Mouse (Mus musculus): ENCODE measurements around the gene Rpl36a-ps1. TPM values are rescaled to one million over a fixed set of nuclear protein-coding genes. Genes with fewer than 3 reads are reported as not detected.

Rpl36a-ps1 gene
- polyA plus RNA-seq, 1 experiment from 2014 or later, result 2.2 TPM

DNA sequence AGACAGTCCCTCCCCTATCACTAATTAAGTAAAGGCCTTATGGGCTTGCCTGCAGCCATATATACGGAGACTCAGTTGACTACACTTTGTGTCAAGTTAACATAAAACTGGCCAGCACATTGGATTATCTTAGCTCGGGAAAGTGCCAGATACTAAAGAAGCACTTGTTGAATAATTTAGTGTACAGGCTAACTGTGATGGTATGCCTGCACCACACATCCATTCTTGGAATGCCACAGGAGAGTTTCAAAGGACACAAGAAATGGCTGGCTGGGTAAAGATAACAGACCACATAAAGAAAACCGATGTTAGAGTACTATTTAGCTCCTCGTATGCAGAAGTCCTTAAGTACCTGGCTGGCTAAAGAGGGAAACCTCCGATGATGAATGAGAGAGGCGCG lies 24.6 kb upstream of the Rpl36a-ps1 start:
- H3K4me2 ChIP-seq, result no peak overlapping the region
- ATAC-seq (ENCODE audit: low FRiP score), result no peak
- no peaks in the 10 kb centered on the region for H3K27me3 ChIP-seq

DNA sequence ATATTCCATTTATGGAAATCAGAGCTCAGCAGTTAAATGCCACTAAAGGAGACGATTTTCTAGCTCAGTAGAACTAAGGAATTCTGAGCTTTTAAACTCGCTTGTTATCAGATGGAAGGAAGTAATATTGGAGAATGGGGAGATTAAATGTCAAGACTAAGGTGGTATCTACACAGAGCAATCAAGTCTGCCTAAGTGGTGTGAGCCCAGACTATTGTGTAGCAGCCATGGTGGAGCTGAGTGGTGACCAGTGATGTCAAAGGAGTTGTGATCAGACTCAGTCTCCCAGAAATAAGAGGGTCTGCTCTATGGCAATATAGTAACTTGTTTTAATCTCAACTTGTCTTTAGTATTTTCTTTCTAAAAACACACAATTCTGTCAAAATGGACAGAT lies 16.8 kb upstream of the Rpl36a-ps1 start:
- Histone ChIP-seq H3K27me3 (no peaks in the 10 kb centered on the region), H3K4me1 (no peaks in the 10 kb centered on the region), H3K36me3 (replicated peaks) (no peaks in the 10 kb centered on the region), H3K4me3 (replicated peaks) (no peak overlapping the region), H3K9ac (no peak overlapping the region), H3K9me3 (no peaks in the 10 kb centered on the region), H3K27ac (no peak overlapping the region), H3K4me2 (no peak overlapping the region)
- no peak for ATAC-seq (ENCODE audit: low FRiP score)
- 77% methylated on average over 2 of the region's 2 CpGs for WGBS

More for the DNA sequence above, 24.6 kb upstream of the Rpl36a-ps1 start:
- H3K9ac ChIP-seq, result no peak overlapping the region
- H3K4me1 ChIP-seq, result no peaks in the 10 kb centered on the region
- no peaks in the 10 kb centered on the region for H3K9me3 ChIP-seq
- WGBS, result 80% methylated on average over 7 of the region's 7 CpGs
- H3K27ac ChIP-seq, result no peak overlapping the region
- H3K4me3 ChIP-seq (replicated peaks), result no peak overlapping the region
- no peaks in the 10 kb centered on the region for H3K36me3 ChIP-seq (replicated peaks)

- no peak overlapping the region for H3K4me2 ChIP-seq
- ATAC-seq (ENCODE audit: low FRiP score), result no peak
- H3K4me3 ChIP-seq (replicated peaks), result no peak overlapping the region
- no peaks in the 10 kb centered on the region for H3K36me3 ChIP-seq (replicated peaks)
- no peaks in the 10 kb centered on the region for H3K27me3 ChIP-seq
- no peak overlapping the region for H3K27ac ChIP-seq
- no peak overlapping the region for H3K9ac ChIP-seq
- H3K9me3 ChIP-seq, result no peaks in the 10 kb centered on the region
- 82% methylated on average over 8 of the region's 8 CpGs for WGBS
- no peaks in the 10 kb centered on the region for H3K4me1 ChIP-seq
Observed at GRCm38 (mm10) chr14:99010224-99010919, 16.3 kb upstream of the Rpl36a-ps1 start.

GRCm38 (mm10) chr14:98992482-98992881 lies 1.6 kb downstream of the Rpl36a-ps1 start:
- ATAC-seq (ENCODE audit: low FRiP score), result no peak
- Histone ChIP-seq H3K9me3 (no peaks in the 10 kb centered on the region), H3K4me3 (replicated peaks) (no peak overlapping the region)

DNA sequence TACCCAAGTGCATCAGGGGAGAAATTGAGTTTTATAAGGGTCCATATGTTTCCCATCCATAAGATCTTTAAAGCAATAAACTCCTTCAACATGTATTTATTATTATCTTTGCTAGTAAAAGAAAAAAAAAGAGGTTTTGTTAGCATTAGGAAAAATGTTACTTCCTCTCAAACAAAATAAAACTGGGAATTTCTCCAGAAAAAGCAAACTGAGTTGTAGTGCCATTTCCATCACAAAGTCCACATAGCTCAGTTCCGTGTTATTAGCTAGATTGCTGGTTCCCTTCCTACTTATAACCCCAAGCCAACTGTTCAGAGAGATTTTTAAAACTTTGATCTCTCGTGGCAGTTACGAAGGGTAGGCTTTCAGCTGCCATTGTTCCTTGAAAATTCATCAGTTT lies 3.5 kb downstream of the Rpl36a-ps1 start:
- Histone ChIP-seq H3K4me2 (no peak overlapping the region), H3K4me3 (replicated peaks) (no peak overlapping the region), H3K36me3 (replicated peaks) (no peaks in the 10 kb centered on the region), H3K27me3 (no peaks in the 10 kb centered on the region), H3K9me3 (no peaks in the 10 kb centered on the region), H3K4me1 (no peaks in the 10 kb centered on the region), H3K9ac (no peak overlapping the region), H3K27ac (no peak overlapping the region)
- WGBS, result 76% methylated on average over 3 of the region's 3 CpGs
- ATAC-seq (ENCODE audit: low FRiP score), result no peak

More at GRCm38 (mm10) chr14:98992482-98992881, 1.6 kb downstream of the Rpl36a-ps1 start:
- H3K4me2 ChIP-seq, result no peak overlapping the region
- no peaks in the 10 kb centered on the region for H3K4me1 ChIP-seq
- no peaks in the 10 kb centered on the region for H3K36me3 ChIP-seq (replicated peaks)
- H3K27me3 ChIP-seq, result no peaks in the 10 kb centered on the region
- 87% methylated on average over 2 of the region's 2 CpGs for WGBS
- H3K27ac ChIP-seq, result no peak overlapping the region
- no peak overlapping the region for H3K9ac ChIP-seq

GRCm38 (mm10) chr14:98989818-98990217 lies 4.3 kb downstream of the Rpl36a-ps1 start:
- Histone ChIP-seq H3K4me2 (no peak overlapping the region), H3K27me3 (no peaks in the 10 kb centered on the region), H3K9ac (no peak overlapping the region), H3K4me1 (no peaks in the 10 kb centered on the region), H3K36me3 (replicated peaks) (no peaks in the 10 kb centered on the region), H3K27ac (no peak overlapping the region), H3K4me3 (replicated peaks) (no peak overlapping the region), H3K9me3 (no peaks in the 10 kb centered on the region)
- 49% methylated on average over 3 of the region's 3 CpGs for WGBS
- ATAC-seq (ENCODE audit: low FRiP score), result no peak

DNA sequence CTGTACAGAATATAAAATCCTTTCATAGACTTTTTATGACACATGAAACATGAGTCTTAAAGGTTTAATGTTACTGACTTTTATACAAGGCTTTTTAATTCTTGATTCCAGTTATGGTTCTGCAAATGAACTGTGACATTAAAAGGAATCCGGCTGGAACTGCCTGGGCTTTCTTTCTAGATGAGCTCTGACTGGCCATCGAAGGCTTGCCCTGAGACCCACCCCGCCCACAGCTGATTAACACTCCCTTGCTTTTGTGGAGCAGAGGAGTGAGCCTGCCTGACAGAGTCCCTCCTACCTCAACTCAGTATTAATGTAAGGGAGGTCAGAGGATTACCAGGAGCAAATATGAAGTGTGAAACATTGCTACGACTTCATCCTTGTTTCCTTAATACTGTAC lies 22.2 kb downstream of the Rpl36a-ps1 start:
- 28% methylated on average over 4 of the region's 4 CpGs for WGBS
- Histone ChIP-seq H3K27me3 (no peaks in the 10 kb centered on the region), H3K4me2 (no peak overlapping the region), H3K27ac (no peak overlapping the region), H3K4me3 (replicated peaks) (no peak overlapping the region), H3K4me1 (0 out of 2 replicates have a peak, but pooled peaks cover 7% of the 10 kb centered on the region), H3K9me3 (no peaks in the 10 kb centered on the region), H3K9ac (no peak overlapping the region), H3K36me3 (replicated peaks) (no peaks in the 10 kb centered on the region)
- no peak for ATAC-seq (ENCODE audit: low FRiP score)

DNA sequence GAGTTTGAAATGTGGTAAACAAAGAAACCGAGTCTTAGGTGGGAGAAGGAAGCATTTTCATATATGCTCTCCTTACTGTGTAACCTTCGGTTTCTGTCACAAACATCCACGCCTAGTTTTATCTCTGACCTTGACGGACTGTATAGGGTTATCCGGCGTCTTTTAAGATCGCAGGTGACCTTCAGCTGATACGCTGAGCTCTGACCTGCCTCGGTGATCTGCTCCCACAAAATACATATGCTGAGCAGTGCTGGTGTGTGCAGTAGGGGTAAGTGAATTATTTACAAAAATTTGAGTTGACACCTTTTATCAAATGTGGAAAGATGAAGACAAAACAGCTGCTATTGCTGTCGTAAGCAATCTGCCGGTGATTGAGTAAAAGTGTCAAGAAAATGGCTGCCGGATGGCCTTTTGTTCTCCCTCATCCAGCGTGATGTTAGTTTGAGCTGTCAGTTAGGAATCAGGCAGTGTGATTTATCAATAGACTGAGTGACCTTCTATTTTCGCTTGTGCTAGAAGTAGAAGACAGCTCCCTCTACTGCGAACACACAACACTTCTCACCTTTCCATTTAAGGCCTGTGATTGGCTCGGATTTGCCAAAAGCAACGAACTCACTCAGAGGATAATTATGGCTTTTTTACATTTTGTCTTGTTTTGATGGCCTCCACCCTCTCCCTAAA lies 35.0 kb downstream of the Rpl36a-ps1 start:
- peak; percentile 65; the same call in 1 of the 2 replicates for ATAC-seq (ENCODE audit: low FRiP score)
- H3K4me2 ChIP-seq, result no peak overlapping the region
- no peaks in the 10 kb centered on the region for H3K27me3 ChIP-seq
- H3K9me3 ChIP-seq, result no peaks in the 10 kb centered on the region
- no peak overlapping the region for H3K9ac ChIP-seq
- no peak overlapping the region for H3K27ac ChIP-seq
- 74% methylated on average over 17 of the region's 17 CpGs for WGBS
- H3K4me3 ChIP-seq (replicated peaks), result no peak overlapping the region
- H3K4me1 ChIP-seq, result no peaks in the 10 kb centered on the region
- no peaks in the 10 kb centered on the region for H3K36me3 ChIP-seq (replicated peaks)

- Histone ChIP-seq H3K27ac (no peak overlapping the region), H3K4me3 (replicated peaks) (no peak overlapping the region), H3K4me1 (no peaks in the 10 kb centered on the region), H3K9ac (no peak overlapping the region), H3K9me3 (no peaks in the 10 kb centered on the region), H3K27me3 (no peaks in the 10 kb centered on the region), H3K36me3 (replicated peaks) (no peaks in the 10 kb centered on the region), H3K4me2 (no peak overlapping the region)
- WGBS, result 96% methylated on average over 9 of the region's 9 CpGs
- no peak for ATAC-seq (ENCODE audit: low FRiP score)
Observed at GRCm38 (mm10) chr14:98956788-98957187, 37.3 kb downstream of the Rpl36a-ps1 start.

DNA sequence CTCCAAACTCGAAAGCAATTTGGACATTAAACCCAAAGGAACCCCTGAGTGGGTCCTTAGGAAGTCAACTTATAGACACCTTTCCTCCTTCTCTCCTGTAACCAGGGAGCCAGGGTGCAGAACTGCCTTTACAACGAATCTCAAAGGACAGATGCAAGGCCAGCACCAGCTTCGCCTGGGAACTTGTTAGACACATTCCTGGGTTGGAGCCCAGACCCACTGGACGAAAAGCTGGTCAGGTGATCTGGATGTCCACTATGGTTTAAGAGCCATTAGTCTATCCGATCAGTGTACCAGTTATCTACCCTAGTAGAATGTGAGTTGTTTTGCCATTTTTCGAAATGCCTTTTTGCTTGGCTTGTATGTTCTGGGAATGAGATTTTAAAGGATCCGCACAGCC lies 41.7 kb downstream of the Rpl36a-ps1 start:
- Histone ChIP-seq H3K27ac (no peak overlapping the region), H3K9me3 (no peaks in the 10 kb centered on the region), H3K27me3 (no peaks in the 10 kb centered on the region), H3K9ac (no peak overlapping the region), H3K4me1 (no peaks in the 10 kb centered on the region), H3K4me2 (no peak overlapping the region), H3K36me3 (replicated peaks) (no peaks in the 10 kb centered on the region), H3K4me3 (replicated peaks) (no peak overlapping the region)
- WGBS, result 82% methylated on average over 7 of the region's 7 CpGs
- ATAC-seq (ENCODE audit: low FRiP score), result no peak

DNA sequence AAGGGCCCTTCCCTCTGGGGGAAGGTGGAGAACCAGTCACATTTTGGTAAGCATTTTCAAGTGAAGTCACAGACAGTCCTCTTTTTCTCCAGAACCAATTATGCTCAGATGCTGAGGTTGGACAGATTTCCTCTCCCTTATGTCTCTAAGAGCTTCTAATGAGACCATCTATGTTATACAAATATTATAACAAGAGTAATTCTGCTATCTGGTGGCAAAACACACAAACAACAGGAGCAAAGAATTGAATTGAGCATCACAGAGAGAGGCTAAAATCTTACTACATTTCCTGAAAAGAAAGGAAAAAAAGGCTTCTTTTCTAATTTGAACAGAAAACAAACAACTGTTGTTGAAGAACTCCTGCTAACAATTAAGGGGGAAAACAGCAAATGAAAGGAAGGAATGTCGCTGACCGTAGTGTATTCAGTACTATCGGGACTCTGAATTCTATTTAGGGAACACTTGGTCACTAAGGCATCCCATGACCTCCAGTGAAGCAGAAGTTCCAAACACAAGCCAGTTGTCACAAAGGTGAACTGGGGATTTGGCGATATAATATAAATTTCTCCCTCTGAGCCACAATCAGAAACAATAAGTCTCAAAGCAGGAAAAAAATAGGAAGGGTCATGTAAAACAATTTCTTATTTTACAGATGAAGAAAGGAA lies 42.4 kb downstream of the Rpl36a-ps1 start:
- no peaks in the 10 kb centered on the region for H3K9me3 ChIP-seq
- no peaks in the 10 kb centered on the region for H3K27me3 ChIP-seq
- H3K36me3 ChIP-seq (replicated peaks), result no peaks in the 10 kb centered on the region
- H3K4me3 ChIP-seq (replicated peaks), result no peak overlapping the region
- WGBS, result 42% methylated on average over 4 of the region's 4 CpGs
- no peaks in the 10 kb centered on the region for H3K4me1 ChIP-seq
- no peak for ATAC-seq (ENCODE audit: low FRiP score)
- H3K27ac ChIP-seq, result no peak overlapping the region
- H3K4me2 ChIP-seq, result no peak overlapping the region
- H3K9ac ChIP-seq, result no peak overlapping the region

Data from forebrain, embryonic 12.5 days (tissue).